Mouse (Mus musculus): ENCODE results near the gene Il27ra.

Gene Il27ra

DNA sequence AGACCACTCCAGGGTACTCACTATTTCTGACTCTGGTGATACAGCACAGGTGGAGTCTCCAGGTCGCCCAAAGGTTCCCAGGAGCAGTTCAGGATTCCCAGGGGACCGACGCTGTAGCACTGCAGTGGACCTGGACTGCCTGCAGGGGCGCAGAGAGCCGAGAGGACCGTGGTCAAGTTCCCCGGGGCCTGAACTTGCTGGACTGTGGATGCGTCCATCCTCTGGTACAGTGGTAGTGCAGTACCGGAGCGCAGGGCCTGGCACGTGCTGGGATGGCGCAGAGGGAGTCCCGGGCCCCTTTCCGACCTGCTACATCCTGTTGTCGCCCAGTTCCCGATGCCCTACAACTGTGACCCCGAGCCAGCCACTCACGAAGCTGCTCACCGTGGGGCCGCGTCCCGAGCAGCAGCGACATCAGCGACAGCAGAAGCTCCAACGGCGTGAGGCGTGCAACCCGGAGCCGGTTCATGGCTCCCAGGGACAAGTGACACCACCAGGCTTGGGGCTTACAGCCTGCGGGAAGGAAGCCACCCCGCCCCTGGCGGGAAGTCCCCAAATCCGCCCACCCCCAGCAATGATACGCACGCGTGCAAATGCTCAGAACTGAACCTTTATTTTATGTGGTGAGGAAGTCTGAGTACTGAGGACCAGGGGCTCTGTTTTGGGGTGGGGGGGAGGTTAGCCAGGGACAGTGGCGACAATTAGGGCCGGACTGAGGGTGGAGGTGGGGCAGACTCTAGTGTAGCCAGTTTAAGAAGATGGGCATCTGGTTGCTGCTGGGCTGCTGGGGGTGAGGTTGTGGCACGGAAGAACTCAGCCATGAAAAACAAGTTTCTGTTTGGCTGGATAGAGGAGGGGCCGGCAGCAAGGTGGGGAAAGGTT, at the start of gene Il27ra:
TSS of gene Il27ra (minus strand) at position 524 of the 882 bp plus-strand sequence.
- DNase-seq (ENCODE audit: low spot score in 2 of 2): peak; percentile 69 to 70

DNA sequence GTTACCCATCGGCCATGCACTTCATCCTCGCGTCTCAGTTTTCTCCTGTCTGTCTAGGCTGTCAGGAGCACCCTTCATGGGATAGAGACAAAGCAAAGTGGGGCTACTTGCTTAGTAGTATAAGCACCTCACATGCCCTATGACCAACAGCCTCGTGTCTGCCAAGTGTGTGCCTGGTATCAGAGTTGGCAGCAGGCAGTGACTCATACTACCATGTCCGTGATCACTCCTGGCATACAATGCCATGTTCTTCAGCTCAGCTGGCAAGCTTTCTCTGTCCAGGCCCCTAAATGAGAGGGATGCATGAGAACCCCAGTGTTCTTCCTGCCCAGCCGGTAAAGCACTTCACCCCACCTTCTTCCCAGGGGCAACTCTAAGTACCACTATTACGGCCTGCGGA, 48.2 kb upstream of the Il27ra start:
- DNase-seq (ENCODE audit: low spot score in 2 of 2): no peak

DNA sequence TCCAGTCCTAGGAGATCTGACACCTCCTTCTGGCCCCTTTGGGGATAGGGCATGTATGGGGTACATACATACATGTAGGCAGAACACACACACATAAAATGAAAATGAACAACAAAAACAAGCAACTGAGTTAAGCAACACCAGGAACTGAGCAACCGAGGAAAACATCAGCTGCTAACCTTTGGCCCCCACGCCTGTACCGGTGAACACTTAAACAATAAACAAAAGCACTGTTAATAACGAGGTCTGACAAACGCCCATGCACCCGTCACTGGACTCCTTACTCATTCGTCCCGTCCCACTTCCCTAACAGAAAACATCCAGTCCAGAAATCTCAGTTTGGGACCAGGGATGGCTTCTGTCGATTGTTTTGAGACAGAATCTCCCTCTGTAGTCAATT, 46.9 kb upstream of the Il27ra start:
- DNase-seq (ENCODE audit: low spot score in 2 of 2): no peak

DNA sequence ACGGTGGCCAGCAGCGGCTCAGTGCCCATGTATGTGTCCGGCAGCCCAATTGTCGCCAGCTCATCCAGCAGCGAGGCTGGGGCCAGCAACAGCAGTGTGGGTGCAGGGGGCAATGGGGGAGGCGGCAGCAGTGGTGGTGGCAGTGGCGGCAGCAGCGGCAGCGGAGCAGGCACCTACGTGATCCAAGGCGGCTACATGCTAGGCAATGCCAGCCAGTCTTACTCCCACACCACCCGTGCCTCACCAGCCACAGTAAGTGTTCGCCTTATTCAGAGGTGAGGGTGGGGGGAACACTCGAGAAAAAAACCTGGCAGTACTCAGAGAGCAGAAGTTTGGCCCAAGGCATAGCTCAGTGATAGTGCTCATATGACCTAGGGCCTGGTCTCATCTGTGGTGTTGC, 45.4 kb upstream of the Il27ra start:
- no peak for DNase-seq (ENCODE audit: low spot score in 2 of 2)

- DNase-seq (ENCODE audit: low spot score in 2 of 2): no peak
Observed at GRCm38 (mm10) chr8:84087156-84087555, 44.8 kb upstream of the Il27ra start.

- no peak for DNase-seq (ENCODE audit: low spot score in 2 of 2)
Observed at GRCm38 (mm10) chr8:84084341-84085115, 42.1 kb upstream of the Il27ra start.

GRCm38 (mm10) chr8:84083829-84084241, 41.4 kb upstream of the Il27ra start:
- DNase-seq (ENCODE audit: low spot score in 2 of 2): no peak

DNA sequence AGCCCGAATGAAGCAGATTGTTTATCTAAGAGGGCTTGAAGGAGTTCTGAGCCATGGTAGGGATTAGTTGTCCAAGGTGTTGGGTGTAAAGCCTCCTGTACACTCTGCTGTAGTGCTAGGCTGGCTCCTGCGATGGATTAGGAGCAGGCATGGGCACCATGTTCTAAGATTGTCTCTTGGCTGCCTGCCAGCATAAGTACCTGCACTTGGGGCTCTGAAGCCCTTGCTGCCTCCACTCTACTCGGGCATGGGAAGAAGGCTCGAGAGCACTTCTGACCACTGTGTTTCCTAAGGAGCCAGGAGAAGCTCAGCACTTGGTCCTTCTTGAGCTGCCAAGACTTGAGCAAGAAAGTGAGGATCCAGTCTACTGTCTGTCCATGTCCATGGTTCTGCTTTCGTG, 36.8 kb upstream of the Il27ra start:
- DNase-seq (ENCODE audit: low spot score in 2 of 2): no peak

- no peak for DNase-seq (ENCODE audit: low spot score in 2 of 2)
Observed at GRCm38 (mm10) chr8:84076849-84077248, 34.5 kb upstream of the Il27ra start.

GRCm38 (mm10) chr8:84076412-84076811, 34.0 kb upstream of the Il27ra start:
- no peak for DNase-seq (ENCODE audit: low spot score in 2 of 2)

DNA sequence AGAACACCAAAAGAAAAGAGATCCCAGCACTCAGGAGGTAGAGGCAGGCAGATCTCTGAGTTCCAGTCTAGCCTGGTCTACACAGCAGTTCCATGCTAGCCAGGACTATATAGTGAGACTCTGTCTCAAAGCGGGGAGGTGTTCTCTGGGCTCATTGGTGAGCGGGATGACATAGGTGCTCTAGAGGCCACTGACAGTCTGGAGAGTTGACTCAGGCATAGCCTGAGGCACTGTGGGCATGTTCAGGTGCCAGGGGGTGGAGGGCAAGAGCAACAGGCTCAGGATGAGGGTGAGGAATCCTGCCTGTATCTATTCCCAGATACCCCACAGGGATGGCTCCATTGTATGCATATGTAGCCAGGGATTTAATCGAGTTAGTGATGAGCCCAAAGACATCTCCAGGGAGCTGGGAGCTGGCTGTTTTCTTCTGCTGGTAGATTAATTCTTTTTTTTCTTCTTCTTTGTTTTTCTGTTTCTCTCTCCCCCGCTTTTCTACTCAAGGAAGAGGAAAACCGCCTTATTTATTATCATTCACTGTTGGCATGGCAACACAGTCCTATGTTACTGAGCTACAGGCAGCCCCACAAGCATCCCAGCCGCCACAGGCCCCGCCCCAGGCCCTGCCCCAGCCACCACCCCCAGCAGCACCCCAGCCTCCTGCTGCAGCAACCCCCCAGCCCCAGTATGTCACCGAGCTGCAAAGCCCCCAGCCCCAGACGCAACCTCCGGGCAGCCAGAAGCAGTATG, 31.0 kb upstream of the Il27ra start:
- DNase-seq (ENCODE audit: low spot score in 2 of 2): no peak

DNA sequence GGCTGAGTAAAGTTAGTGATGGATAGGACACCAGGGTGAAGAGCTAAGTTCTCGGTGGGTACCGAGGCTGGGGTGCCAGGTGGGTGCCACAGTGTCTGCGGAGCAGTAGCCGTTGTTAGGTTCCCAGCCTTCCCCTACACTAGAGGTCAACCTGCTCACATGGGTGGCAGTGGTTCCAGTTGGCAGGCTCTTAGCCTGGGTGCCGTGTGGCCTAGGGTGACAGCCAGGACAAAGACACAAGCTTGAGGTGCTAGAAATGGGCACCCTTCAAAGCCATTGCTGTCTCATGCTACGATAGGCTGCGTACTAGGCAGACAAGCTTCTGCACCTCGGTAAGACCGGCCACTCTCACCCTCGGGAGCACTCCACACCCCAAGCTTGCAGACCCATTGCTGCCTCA, 29.9 kb upstream of the Il27ra start:
- DNase-seq (ENCODE audit: low spot score in 2 of 2): no peak

DNA sequence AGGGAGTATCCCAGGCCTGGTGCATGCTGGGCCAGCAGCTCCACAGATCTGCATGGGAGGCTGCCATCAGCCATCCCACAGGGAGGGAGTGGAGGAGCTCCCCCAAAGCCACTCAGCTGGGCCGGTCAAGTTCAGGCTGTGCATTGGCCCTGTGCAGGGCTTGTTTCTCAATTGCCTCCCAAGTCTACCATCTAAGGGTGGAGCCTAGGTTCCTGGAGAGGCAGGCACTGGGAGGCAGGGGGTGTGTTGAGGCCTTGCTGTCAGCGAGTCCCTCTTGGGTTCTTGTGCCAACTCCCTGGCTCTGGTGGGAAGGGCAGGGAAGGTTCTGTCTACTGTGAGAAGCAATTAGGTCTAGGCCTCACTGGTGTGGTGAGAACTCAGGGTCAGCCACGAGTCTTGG, 29.5 kb upstream of the Il27ra start:
- DNase-seq (ENCODE audit: low spot score in 2 of 2): no peak

GRCm38 (mm10) chr8:84070667-84071066, 28.3 kb upstream of the Il27ra start:
- DNase-seq (ENCODE audit: low spot score in 2 of 2): no peak

DNA sequence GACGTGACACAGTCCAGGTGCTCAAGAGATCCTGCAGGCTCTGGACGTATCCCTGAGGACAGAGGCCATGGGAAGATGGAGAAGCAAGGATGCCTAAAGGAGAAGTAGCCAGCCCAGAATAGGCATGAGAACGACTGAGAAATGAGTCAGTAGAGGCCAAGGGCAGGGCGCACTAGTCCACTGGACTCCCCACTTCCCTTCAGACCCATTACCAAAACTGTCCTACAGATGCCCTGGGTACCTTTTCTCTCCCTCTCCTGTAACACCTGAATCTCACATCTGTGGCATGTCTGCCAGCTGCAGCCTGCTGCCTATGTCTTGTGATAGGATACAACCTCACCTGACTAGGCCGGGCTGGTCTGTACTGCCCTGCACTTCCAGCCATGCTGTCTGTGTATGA, 27.9 kb upstream of the Il27ra start:
- DNase-seq (ENCODE audit: low spot score in 2 of 2): no peak

GRCm38 (mm10) chr8:84069750-84070149, 27.4 kb upstream of the Il27ra start:
- DNase-seq (ENCODE audit: low spot score in 2 of 2): no peak

- DNase-seq (ENCODE audit: low spot score in 2 of 2): no peak
Observed at GRCm38 (mm10) chr8:84069169-84069568, 26.8 kb upstream of the Il27ra start.

GRCm38 (mm10) chr8:84068316-84069035, 26.1 kb upstream of the Il27ra start:
- DNase-seq (ENCODE audit: low spot score in 2 of 2): no peak

- no peak for DNase-seq (ENCODE audit: low spot score in 2 of 2)
Observed at GRCm38 (mm10) chr8:84067911-84068310, 25.5 kb upstream of the Il27ra start.

GRCm38 (mm10) chr8:84067047-84067573, 24.7 kb upstream of the Il27ra start:
- peak; percentile 95 to 98 for DNase-seq (ENCODE audit: low spot score in 2 of 2)

DNA sequence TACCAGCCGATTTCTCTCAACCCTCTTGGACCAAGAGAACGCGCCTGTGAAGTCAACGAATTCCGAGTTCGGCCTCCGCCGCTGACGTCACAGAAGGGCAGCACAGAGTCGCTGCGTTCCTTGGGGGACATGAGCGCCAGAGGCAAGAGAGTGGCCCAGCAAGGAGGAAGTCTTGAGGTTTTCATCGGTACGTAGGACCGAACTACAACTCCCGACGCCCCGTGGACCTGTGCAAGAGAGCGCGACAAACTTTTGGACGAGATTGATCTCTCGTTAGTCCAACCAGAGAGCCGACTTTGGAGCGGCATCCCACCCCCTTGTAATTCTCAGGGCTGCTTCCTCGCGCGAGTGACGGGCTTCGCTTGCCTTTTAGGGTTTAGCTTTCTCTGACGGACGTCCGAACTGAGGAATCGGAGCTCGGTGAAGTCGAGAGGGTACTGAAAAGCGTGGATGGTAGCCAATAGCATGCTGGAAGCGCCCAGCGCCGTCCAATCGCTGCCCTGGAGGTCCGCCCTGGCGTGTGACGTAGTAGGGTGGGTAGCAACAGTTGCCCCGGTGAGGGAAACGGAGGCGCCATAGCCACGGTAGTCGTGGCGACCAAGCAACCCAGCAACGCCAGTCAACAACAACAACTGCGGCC, 24.0 kb upstream of the Il27ra start, which contains the start of gene Rfx1:
TSS of gene Rfx1 (plus strand) at position 544 of the 640 bp plus-strand sequence.
- peak; percentile 95 to 99 for DNase-seq (ENCODE audit: low spot score in 2 of 2)
